Mouse (Mus musculus): Measurements from ENCODE around the gene Ffar4. TPM values are rescaled to one million over a fixed set of nuclear protein-coding genes. Genes with fewer than 3 reads are reported as not detected.

Gene Ffar4
- total RNA-seq, 1 experiment from 2014 or later = 0.23 TPM

- peak; percentile 34; the same call in 1 of the 2 replicates for ATAC-seq (replicated peaks; ENCODE audit: low read depth, poor library complexity, severe bottlenecking)
Measured at GRCm38 (mm10) chr19:38091512-38091985, 5.3 kb upstream of the Ffar4 start.

DNA sequence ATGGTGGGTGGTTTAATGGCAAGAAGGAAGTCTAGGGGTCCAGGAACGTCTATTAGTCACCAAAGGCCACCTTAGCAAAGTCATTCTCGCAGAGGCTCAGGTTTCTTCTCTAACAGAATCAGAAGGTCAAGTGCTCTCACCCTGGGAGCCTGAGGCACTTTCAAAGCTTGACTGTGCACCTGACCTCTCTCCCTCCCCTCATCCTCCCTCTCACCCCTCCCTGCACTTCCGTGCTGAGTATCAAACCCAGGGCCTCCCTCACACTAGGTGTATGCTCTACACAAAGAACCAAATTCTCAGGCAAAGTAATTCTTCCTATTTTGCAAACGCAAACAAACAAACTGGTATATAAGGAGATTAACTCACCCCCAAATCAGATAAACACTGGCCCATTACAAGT lies 640 bp upstream of the Ffar4 start:
- ATAC-seq (replicated peaks; ENCODE audit: low read depth, poor library complexity, severe bottlenecking) = no peak

GRCm38 (mm10) chr19:38107871-38108270 lies 11.0 kb downstream of the Ffar4 start:
- no peak for ATAC-seq (replicated peaks; ENCODE audit: low read depth, poor library complexity, severe bottlenecking)

DNA sequence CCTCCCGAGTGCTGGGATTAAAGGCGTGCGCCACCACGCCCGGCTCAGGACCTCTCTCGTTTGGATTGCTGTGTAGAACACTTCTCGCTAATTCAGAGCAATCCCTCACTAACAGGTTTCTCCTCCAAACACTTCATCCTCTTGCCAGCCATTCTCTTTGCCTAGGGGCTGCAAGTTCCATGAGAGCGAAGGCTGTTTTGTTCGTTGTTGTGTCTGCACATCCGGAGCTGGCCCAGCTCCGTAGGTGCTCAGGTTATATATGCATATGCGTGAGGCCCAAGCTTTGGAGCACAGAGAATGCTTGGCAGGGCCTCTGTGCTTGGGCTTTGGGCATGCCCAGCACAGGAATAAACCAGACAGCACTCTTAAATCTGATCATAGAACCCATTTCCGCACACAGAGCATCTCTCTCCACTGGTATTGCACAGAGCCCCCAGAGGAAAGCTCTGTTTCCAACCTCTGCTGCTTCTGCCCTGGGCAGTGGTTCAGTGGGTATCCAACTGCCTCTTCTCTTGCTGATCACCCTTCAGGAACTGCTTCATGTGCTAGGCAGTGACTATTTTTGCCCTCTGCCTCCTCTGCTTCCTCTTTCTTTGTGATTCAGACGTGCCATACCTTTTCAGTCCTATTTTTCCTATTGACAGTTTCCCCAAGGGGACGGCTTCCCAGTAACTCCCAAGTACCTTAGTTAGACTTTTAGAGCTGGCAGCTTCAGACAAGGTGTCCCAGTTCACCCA lies 12.8 kb downstream of the Ffar4 start:
- ATAC-seq (replicated peaks; ENCODE audit: low read depth, poor library complexity, severe bottlenecking) = peak; percentile 50; the same call in 1 of the 2 replicates

DNA sequence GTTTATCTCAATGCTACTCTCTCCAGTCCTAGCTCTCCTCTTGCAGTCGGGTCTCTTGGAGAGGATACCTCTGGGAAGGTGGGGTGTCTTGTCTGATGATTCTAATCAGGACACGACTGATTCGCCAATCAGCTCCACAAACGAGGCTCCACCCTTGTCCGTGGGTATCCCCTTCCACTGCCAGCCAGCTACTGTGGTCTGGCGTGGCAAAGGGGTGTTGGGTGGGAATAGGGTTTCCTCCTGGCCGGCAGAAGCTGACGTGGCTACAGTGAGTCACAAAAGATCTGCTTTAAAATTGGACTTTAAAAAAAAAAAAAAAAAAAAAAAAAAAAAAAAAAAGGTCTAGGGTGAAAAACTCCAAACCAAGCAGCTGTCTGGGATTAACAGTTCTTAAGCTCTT lies 14.2 kb downstream of the Ffar4 start:
- no peak for ATAC-seq (replicated peaks; ENCODE audit: low read depth, poor library complexity, severe bottlenecking)

DNA sequence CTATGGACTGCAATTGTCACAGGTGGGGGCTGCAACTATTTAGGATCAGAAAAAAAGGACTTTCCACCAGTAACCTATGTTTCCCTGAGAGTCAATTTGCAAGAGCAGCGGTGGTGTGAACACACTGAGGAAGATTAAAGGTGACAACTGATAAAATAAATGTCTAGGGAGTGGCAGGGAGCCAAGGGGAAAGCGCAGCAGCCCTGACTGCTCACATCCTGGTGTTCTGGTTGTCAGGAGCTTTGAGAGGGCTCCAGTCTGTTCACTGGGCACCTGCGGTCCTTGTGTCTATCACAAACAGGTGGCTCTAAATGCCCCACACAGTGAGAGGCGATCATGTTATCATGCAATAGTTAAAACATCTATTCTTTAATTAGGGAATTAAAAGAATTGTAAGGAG lies 15.7 kb downstream of the Ffar4 start:
- ATAC-seq (replicated peaks; ENCODE audit: low read depth, poor library complexity, severe bottlenecking) = no peak

- no peak for ATAC-seq (replicated peaks; ENCODE audit: low read depth, poor library complexity, severe bottlenecking)
Measured at GRCm38 (mm10) chr19:38114834-38115491, 18.1 kb downstream of the Ffar4 start.

- 0 out of 2 replicates have a peak, but pooled peaks have one; percentile 29 for ATAC-seq (replicated peaks; ENCODE audit: low read depth, poor library complexity, severe bottlenecking)
Measured at GRCm38 (mm10) chr19:38120123-38120760, 23.4 kb downstream of the Ffar4 start.

- ATAC-seq (replicated peaks; ENCODE audit: low read depth, poor library complexity, severe bottlenecking) = no peak
Measured at GRCm38 (mm10) chr19:38123921-38124320, 27.1 kb downstream of the Ffar4 start.

- 0 out of 2 replicates have a peak, but pooled peaks have one; percentile 8 for ATAC-seq (replicated peaks; ENCODE audit: low read depth, poor library complexity, severe bottlenecking)
Measured at GRCm38 (mm10) chr19:38124401-38125218, 27.7 kb downstream of the Ffar4 start.

- ATAC-seq (replicated peaks; ENCODE audit: low read depth, poor library complexity, severe bottlenecking) = no peak
Measured at GRCm38 (mm10) chr19:38125219-38125610, 28.3 kb downstream of the Ffar4 start, which contains the start of gene Rbp4. Rbp4 (minus strand) TSS chr19:38125281.

GRCm38 (mm10) chr19:38126656-38127055 lies 29.8 kb downstream of the Ffar4 start:
- no peak for ATAC-seq (replicated peaks; ENCODE audit: low read depth, poor library complexity, severe bottlenecking)

- ATAC-seq (replicated peaks; ENCODE audit: low read depth, poor library complexity, severe bottlenecking) = no peak
Measured at GRCm38 (mm10) chr19:38132481-38132880, 35.6 kb downstream of the Ffar4 start, which contains the start of gene Pde6c. Pde6c (plus strand) TSS chr19:38132781.

- no peak for ATAC-seq (replicated peaks; ENCODE audit: low read depth, poor library complexity, severe bottlenecking)
Measured at GRCm38 (mm10) chr19:38133986-38134385, 37.1 kb downstream of the Ffar4 start.

DNA sequence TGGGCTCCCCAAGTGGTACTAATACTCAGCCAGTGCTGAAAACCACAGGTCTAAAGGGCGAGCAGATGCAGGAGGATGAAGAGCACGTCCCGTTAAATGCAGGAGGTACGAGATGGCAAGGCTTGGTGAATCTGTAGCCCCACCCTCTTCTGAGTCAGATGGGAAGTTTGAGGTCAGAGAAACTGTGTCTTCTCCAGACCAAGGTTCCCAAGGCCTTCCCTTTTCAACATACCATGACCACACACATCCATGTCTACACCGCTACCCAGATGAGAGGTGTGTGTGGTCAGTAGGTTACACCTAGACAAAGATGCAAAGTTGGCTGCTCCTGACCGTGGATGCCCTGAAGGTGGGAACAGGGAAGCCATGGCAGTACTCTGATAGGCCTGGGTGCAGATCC lies 37.9 kb downstream of the Ffar4 start:
- peak; percentile 29; the same call in 1 of the 2 replicates for ATAC-seq (replicated peaks; ENCODE audit: low read depth, poor library complexity, severe bottlenecking)

DNA sequence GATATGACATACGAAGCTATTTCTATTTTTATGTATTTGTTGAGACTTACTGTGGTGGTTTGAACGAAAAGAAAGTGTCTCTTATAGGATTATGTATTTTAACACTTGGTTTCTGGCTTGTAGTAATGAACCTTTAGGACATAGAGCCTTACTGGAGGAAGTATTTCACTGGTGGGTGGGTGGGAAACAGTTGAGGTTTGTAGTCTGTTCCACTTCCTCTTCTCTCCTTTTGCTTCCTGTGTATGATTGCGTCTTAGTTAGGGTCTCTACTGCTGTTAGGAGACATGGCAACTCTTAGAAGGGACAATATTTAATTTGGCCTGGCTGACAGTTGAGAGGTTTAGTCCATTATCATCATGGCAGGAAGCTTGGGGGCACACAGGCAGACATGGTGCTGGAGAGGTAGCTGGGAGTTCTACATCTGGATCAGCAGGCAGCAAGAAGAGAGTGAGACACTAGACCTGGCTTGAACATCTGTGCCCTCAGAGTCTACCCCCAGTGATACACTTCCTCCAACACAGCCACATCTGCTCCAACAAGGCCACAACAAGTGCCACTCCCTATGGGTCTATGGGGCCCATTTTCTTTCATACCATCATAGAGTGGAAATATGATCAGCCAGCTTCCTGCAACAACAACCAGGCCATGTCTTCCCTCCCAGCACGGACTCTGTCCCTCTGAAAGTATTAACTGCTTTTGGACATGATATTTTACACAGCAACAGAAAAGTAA lies 46.8 kb downstream of the Ffar4 start:
- ATAC-seq (replicated peaks; ENCODE audit: low read depth, poor library complexity, severe bottlenecking) = peak; percentile 74

GRCm38 (mm10) chr19:38156243-38156642 lies 59.4 kb downstream of the Ffar4 start:
- no peak for ATAC-seq (replicated peaks; ENCODE audit: low read depth, poor library complexity, severe bottlenecking)

- no peak for ATAC-seq (replicated peaks; ENCODE audit: low read depth, poor library complexity, severe bottlenecking)
Measured at GRCm38 (mm10) chr19:38161648-38162354, 64.9 kb downstream of the Ffar4 start.

Measured in common myeloid progenitor, adult 5-6 weeks (primary cell).